17 mouse cellular contexts compared by ENCODE assay signal in the genomic region with DNA sequence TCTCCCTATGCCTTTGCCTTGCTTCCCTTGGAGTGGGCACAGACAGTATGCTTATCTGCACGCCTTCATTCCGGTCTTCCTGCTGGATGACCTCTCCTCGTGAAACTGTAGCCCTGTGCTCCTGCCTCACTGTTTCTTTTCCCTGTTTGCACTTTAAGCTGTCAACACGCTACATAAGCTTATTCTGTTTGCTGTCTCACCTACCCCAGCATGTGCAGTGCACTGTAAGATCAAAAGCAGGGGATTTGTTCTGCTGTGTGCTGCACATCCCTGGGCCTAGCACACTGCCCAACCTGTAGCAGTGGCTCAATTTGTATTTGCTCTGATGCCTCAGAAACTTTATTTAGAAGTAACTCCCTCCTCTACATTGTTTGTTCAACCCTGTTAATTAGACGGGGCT.
"Had no signal": no experiment of that assay in that cellular context is flagged by ENCODE, and none has a peak within 500 bp of the region (broad histone marks: within the 10 kb centered on the region; RNA-seq: fewer than 3 reads in every experiment).

No protein-coding gene starts in this region.

- ATAC-seq: lung, postnatal 0 days; midbrain, embryonic 13.5 days; midbrain, embryonic 15.5 days had no signal

- DNase-seq: lung, adult 2 months; lung, postnatal 14 days; lung, postnatal 36 days; right cerebral cortex, postnatal 14 days; thymus, adult 2 months; thymus, postnatal 25 days; thymus, postnatal 4 days had no signal

- H3K27ac ChIP-seq: lung, embryonic 15.5 days; macrophage; midbrain, embryonic 13.5 days; midbrain, embryonic 15.5 days; neural tube, embryonic 12.5 days; stomach, embryonic 15.5 days; stomach, postnatal 0 days had no signal

- H3K36me3 ChIP-seq: lung, embryonic 15.5 days; midbrain, embryonic 13.5 days; midbrain, embryonic 15.5 days; neural tube, embryonic 12.5 days; stomach, embryonic 15.5 days had no signal

- H3K4me3 ChIP-seq: lung, embryonic 15.5 days; megakaryocyte, embryonic 14.5 days; midbrain, embryonic 13.5 days; midbrain, embryonic 15.5 days; neural tube, embryonic 12.5 days; stomach, embryonic 15.5 days had no signal

- H3K27me3 ChIP-seq: lung, embryonic 15.5 days; megakaryocyte, embryonic 14.5 days; midbrain, embryonic 13.5 days; midbrain, embryonic 15.5 days; neural tube, embryonic 12.5 days; stomach, embryonic 15.5 days had no signal

- H3K9me3 ChIP-seq: lung, embryonic 15.5 days; midbrain, embryonic 13.5 days; midbrain, embryonic 15.5 days; stomach, embryonic 15.5 days had no signal

- H3K4me1 ChIP-seq: megakaryocyte, embryonic 14.5 days; stomach, embryonic 15.5 days had no signal

- H3K9ac ChIP-seq: lung, embryonic 15.5 days; midbrain, embryonic 13.5 days; midbrain, embryonic 15.5 days; neural tube, embryonic 12.5 days; stomach, embryonic 15.5 days had no signal

- H3K4me2 ChIP-seq: lung, embryonic 15.5 days; midbrain, embryonic 11.5 days; midbrain, embryonic 13.5 days; midbrain, embryonic 15.5 days; neural tube, embryonic 12.5 days; stomach, embryonic 15.5 days had no signal
